Mouse (Mus musculus): ENCODE measurements around the gene Hsd11b2.
A peak's percentile ranks its signal among the peaks of the same experiment; 100 is the strongest.

The Hsd11b2 gene

GRCm38 (mm10) chr8:105522890-105523289, 4.3 kb downstream of the Hsd11b2 start:
- DNase-seq (ENCODE audit: low read depth, low spot score), result no peak

- no peak for DNase-seq (ENCODE audit: low read depth, low spot score)
These were observed 8.6 kb downstream of the Hsd11b2 start for GRCm38 (mm10) chr8:105527110-105527509.

- no peak for DNase-seq (ENCODE audit: low read depth, low spot score)
These were observed 9.7 kb downstream of the Hsd11b2 start for GRCm38 (mm10) chr8:105528206-105528605.

DNA sequence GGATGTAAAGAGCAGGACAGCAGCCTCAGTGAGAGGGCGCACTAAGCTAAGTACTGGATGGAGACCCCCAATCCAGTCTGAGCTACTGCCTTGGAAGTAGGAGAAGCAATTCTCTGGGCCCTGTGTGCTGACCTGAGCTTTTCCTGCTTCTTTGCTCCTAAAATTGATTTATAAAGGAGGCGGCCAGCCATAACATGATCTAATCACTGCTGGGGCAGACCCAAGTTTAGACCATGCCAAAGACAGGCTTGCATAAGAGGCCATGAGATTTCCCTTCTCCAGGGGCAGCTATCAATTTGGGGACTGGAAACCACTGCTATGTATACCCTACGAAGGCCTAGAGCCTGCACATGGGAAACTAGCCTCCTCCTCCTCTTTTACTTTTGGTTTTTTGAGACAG, 10.7 kb downstream of the Hsd11b2 start:
- DNase-seq (ENCODE audit: low read depth, low spot score), result no peak

DNA sequence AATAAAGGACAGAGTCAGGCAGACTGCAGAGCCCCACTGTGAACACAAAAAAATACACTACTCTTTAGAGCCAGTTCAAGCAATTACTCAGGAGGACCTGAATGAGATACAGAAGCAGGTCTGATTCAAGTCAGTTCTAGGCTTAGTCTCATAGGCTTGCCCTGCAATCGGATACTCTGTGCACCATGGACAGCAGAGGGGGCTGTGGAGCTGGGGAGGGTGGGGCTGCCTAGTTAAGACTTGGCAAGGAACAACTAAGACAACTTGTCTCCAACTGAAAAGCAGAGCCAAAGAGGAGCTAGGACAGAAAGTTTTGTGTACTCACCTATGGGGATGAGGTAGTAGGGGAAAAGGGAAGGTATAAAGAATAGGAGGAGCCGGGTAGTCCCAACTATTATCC, 13.2 kb downstream of the Hsd11b2 start:
- no peak for DNase-seq (ENCODE audit: low read depth, low spot score)

- no peak for DNase-seq (ENCODE audit: low read depth, low spot score)
These were observed 14.9 kb downstream of the Hsd11b2 start for GRCm38 (mm10) chr8:105533439-105533838.

DNA sequence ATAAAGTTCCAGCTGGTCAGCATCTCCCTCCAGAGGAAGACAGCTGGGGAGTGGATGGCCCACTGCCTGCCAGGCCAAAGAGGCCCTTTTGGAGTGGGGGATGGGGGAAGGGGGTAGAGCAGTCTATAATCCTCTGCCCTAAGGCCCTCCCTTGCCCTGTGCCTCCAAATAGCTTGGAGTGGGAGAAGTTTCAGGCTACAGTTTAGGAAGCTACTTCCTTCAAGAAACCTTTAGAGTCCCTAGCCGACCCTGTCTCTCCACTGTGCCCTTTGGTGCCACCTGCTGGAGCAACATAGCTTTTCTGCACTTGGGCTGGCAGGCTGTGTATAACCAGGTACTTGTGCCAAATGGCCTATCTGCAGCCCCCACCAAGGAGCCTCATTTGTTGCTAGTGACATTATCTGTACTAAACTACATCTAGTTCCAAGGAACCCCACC, 15.4 kb downstream of the Hsd11b2 start:
- DNase-seq (ENCODE audit: low read depth, low spot score), result peak; percentile 41

GRCm38 (mm10) chr8:105536546-105536945, 18.0 kb downstream of the Hsd11b2 start:
- no peak for DNase-seq (ENCODE audit: low read depth, low spot score)

DNA sequence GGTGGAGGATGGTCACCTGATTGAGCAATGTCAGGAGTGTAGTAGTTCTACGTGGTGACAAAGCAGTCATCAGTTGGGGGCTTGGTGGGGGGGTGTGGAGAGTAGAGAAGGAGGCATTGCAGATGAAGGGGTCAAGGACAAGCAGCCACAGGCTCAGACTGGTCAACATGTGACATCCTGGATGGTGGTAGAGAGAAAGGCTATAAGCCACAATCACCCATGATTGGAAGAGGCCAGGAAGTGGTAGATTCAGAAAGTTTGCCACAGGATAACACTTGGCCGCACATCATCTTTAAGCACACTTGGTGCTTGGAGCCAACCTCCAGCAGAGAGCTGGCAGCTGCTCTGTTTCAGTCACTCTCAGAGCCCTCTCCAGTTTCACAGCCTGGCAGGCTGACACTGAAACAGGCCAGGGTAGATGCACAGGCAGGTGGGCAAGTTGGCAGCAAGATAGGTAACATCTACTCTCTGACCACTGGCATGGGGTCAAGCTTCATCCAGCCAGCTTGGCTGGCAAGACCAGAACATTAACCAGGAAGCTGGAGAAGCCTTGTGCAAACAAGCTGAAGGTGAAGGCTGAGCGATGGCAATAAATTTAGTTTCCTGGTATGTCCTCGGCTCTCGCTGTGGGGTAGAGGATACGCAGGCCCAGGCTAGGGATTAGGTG, 18.6 kb downstream of the Hsd11b2 start:
- DNase-seq (ENCODE audit: low read depth, low spot score), result no peak

DNA sequence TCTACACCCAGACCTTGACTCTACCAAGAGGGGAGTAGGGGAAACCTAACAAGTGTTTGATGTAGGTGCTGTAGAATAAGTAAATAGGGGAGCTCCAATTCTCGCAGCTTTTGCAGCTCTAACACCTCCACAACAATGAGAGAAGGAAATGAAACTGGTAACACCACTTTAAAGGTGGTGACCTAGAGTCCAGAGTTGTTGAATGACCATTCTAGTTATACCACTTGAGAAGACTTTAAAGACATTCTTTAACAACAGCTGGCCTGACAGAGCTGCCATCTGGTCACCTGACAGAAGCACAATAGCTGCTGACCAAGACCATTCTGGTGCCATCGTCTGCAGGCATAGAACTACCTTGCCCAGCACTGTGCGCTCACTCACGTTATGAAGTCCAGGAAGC, 20.4 kb downstream of the Hsd11b2 start:
- DNase-seq (ENCODE audit: low read depth, low spot score), result no peak

- no peak for DNase-seq (ENCODE audit: low read depth, low spot score)
These were observed 23.6 kb downstream of the Hsd11b2 start for GRCm38 (mm10) chr8:105542032-105542656.

DNA sequence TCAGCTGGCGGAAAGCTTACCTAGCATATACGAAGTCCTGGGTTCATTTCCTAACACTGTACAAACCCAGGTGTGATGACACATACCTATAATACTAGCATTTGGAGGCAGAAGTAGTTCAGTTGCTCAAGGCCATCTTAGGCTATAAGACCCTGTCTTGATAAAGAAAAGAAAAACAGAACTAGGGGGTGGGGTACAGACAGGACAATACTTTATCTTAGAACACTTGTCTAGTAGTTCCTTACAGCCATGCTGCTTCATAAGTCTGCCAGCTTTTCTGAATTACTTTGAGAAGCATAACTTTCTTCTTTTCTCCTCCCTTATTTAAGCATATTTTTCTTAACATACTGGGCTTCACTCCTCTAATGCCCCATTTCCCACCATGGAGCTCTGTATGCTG, 24.3 kb downstream of the Hsd11b2 start:
- no peak for DNase-seq (ENCODE audit: low read depth, low spot score)

DNA sequence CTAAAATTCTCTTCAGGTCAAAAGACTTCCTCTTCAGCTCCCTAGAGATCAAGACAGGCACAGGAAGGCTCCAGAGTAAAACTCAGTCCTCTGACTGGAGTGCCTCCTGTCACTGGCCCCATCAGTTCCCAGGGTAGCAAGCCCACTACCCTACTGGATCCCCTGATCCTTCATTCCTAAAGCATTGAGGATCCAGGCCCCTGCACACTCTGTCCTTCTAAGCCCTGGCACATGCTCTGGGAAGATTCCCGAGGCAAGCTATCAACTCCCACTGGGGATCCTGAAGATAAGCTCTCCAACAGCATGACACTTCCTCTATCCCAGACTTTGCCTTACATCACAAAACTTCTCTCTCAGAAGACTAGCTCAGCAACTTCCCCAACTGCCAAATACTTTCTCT, 25.1 kb downstream of the Hsd11b2 start:
- no peak for DNase-seq (ENCODE audit: low read depth, low spot score)

DNA sequence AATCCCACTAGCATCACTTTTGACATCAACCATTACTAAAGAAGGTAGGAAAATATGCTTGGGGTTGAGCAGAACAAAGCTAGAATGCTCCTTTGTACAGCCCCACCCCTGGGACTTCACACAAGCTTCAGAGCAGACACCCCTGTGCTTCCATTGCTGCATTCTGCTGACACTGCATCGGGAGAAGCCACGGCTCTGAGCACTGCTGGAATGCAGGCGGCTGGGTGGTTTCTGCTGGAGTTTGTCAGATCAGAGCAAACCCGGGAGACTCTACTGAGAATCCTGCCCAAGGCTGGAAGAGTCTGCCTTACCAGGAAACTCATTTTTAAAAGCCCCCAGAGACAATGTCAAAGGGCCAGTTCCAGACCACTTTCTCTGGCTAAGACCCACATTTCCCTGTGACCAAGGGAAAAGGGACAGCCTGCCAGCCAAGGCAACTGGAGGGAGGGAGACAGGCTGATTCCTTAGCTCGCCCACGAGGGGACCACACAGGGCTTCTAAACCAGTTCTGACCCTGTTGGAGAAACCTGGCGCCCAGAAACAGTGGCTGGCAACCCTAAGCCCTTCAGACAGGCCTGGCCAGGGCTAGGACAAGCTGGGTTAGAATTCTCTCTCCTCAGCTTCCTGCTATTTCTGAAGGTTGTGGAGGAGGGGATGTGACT, 26.1 kb downstream of the Hsd11b2 start:
- DNase-seq (ENCODE audit: low read depth, low spot score), result no peak

GRCm38 (mm10) chr8:105545249-105545648, 26.7 kb downstream of the Hsd11b2 start:
- no peak for DNase-seq (ENCODE audit: low read depth, low spot score)

GRCm38 (mm10) chr8:105546384-105547350, 28.1 kb downstream of the Hsd11b2 start:
- DNase-seq (ENCODE audit: low read depth, low spot score), result no peak

GRCm38 (mm10) chr8:105549506-105549905, 31.0 kb downstream of the Hsd11b2 start:
- no peak for DNase-seq (ENCODE audit: low read depth, low spot score)

- DNase-seq (ENCODE audit: low read depth, low spot score), result no peak
These were observed 31.5 kb downstream of the Hsd11b2 start for GRCm38 (mm10) chr8:105550083-105550482.

GRCm38 (mm10) chr8:105552032-105552431, 33.5 kb downstream of the Hsd11b2 start:
- no peak for DNase-seq (ENCODE audit: low read depth, low spot score)

- DNase-seq (ENCODE audit: low read depth, low spot score), result no peak
These were observed 34.3 kb downstream of the Hsd11b2 start for GRCm38 (mm10) chr8:105552824-105553223.

GRCm38 (mm10) chr8:105554087-105554486, 35.5 kb downstream of the Hsd11b2 start:
- no peak for DNase-seq (ENCODE audit: low read depth, low spot score)

DNA sequence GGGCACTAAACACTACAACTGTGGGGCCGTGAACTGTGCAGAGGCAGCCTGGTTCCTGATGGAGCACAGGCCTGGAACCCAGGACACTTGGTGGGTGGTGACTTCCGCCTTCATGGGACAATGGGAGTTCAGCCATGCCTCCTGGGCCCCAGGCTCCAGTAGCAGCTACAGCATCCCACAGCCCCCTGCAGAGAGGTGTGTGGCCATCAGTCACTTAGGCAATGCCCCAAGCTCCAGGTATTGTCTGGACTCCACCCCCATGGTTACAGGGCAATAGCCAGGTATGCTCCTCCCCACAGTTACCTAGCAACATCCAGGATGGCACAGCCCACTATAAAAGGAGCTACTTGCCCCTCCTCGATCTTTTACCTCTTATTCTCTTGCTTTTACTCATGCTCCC, 36.7 kb downstream of the Hsd11b2 start:
- no peak for DNase-seq (ENCODE audit: low read depth, low spot score)
